Mouse (Mus musculus) layer of hippocampus, postnatal 25 days (tissue): ENCODE results near the gene Ninl. TPM values are rescaled to one million over a fixed set of nuclear protein-coding genes. Genes with fewer than 3 reads are reported as not detected.
"Not testable (repeated sequence)": the region's sequence is repeated elsewhere in the genome, so short reads cannot be mapped to it uniquely, and the experiment has no call there.

Source experiments
- DNase-seq, 2 experiments: peaks; one replicate each; pipeline ENCODE4 v3.0.0; 2022; ENCODE audit warnings: mixed read lengths in 2 of 2, low spot score in 1 of 2; ENCODE audit errors: extremely low spot score in 1 of 2
- total RNA-seq, 2 experiments: library from RNA; stranded (reverse); gene quantifications; 2 replicates each; pipeline ENCODE4 v1.2.3; 2021

Gene Ninl
- total RNA-seq, 2 experiments from 2014 or later: 4.0 to 7.3 TPM

DNA sequence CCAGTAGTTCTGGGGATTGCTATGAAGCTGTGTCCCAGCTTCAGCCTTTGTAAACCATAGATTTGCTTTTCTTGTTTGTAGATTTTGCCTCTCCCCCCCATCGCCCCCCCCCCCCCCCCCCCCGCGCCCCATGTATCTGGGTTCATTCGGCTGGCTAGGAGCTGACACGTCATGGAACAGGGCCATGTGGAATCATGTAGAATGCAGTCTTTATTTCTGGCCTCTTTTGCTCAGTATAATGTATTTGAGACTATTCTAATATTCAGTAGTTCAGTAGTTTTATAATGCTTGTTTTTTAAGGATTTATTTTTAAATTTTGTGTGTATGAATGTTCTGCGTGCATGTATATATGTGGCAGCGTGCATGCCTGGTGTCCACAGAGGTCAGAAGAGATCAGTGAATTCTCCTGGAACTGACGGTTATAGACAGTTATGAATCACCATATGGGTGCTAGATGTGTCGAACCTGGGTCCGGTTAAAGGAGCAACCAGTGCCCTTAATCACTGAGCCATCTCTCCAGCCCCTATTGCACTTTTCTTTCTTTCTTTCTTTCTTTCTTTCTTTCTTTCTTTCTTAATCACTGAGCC lies 128.8 kb downstream of the Ninl start:
- no peak for DNase-seq

DNA sequence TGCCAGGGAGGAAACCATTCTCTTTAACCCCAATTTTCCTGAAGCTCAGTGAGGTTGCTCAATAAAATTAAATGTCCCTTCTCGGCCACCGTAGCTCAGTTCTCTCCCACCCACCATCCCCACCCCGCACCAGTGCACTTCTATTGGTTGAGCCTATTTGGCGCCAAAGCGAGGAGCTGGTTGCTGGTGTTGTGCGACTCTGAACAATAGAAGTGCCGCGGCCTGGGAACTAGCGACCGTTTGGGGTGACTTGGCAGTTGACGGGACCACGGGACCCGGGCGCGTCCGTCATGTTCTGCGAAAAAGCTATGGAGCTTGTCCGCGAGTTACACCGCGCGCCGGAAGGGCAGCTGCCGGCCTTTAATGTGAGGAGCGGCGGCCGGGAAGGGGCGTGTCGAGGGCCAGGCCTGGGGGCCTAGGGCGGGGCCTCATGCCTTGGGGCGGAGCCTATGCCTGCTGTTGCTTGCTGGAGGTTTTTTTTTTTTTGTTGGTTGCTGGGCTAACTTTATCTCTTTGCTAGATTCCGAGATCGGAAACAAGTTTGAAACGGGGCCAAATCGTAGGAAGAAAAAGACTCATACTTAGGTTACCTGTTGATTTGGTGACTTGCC lies 129.6 kb downstream of the Ninl start:
- peak; percentile 76 for DNase-seq

DNA sequence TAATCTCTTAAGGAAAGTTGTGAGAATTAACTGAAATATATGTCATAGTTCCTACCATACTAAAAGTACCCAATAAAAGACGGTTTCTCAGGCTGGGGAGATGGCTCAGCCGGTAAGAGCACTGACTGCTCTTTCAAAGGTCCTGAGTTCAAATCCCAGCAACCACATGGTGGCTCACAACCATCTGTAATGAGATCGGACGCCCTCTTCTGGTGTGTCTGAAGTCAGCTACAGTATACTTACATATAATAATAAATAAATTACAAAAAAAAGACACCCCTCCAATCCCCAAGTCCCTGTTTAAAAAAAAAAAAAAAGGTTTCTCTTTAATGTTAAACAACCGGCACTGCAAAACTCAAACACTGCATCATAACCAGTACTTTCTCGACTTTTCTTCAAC lies 130.3 kb downstream of the Ninl start:
- not testable (repeated sequence) for DNase-seq

DNA sequence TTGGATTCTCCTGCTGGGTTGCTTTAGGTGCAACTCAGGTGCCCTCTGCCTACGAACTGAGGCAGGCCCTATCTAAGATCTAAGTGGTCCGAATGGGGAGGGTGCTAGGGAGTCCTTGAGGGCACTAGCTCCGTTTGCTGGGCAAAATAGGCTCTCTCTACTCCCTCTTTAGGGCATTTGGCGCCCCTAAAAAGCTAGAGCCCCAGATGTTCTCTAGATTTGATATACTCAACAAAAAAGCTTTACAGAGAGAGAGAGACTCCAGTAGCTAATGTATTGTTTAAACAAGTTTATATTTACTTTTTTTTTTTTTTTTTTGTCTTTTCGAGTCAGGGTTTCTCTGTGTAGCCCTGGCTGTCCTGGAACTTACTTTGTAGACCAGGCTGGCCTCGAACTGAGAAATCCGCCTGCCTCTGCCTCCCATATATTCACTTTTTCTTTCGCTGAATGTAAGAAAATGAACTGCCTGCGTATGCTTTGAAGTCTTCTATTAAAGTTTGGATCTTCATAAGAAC lies 134.2 kb downstream of the Ninl start, which contains the start of gene Gins1:
Gins1 (plus strand) TSS at position 465 of the 515 bp plus-strand sequence.
- no peak for DNase-seq

DNA sequence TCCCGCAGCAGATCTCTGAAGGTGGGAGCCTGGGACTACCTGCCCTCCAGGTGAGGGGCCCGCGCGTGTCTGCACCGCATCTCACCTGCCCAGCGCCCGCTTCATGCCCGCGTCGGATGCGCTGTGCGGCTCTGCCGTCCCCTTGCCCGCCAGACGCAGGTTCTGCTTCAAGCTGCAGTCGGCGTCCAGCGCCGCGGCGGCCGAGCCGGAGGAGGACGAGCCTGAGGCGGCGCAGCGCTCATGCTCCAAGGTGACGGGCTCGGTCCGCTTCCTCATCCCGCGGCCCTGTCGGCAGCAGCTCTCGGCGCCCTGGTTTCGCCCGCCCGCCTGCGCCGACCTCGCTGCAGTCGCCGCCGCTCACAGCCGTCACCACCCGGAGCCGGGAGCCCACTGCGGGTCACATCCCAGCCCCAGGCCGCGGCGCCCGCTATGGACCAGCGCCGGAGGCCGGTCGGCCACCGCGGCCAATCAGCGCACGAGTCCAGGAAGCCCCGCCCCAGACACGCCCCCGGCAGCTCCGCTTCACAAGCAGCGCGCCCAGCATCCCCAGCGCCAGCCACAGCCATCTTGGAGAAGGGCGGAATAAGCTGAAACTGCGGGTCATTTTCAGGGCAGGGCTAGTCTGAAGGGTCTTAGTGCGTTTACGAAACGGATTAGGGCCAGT lies 134.8 kb downstream of the Ninl start, which contains the start of gene Abhd12:
Abhd12 (minus strand) TSS at position 470 of the 664 bp plus-strand sequence.
- peak; percentile 91 to 94 for DNase-seq

DNA sequence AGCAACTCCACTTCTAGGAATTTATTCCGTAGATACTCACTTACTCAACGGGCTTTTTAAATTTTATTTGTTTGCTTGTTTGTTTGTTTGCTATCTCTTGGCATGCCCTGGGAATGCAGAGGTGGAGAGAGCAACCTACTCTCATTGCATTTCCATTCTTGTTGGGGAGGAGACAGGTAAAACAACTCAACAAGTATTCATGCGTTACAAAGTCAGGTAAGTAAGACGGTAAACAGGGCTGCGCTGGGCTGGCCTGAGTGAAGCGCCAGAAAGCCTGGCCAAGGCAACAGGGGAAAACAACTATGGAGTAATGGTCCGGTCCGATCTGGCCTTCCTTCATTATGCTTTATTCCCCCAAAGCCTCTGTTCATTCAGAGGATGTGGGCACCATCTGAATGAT lies 136.8 kb downstream of the Ninl start:
- DNase-seq: no peak

DNA sequence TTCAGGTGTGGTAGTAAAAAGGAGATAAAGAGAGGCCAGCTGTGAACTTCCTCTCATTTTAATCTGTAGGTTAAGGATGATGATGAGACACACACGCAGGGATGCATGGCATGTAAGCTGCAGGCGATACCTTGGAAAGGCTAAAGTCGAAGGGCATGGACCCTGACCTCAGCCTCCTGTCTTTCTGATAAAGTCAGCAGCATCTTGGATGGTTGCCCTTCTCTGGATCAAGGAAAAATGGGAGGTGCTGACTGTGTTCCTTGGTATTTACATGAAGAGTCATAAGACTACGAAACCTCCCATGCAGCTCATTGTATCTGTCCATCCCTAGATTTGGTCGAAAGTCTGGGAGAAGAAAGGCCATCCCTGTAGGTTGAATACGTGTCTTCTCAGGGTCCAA lies 138.8 kb downstream of the Ninl start:
- DNase-seq: no peak

DNA sequence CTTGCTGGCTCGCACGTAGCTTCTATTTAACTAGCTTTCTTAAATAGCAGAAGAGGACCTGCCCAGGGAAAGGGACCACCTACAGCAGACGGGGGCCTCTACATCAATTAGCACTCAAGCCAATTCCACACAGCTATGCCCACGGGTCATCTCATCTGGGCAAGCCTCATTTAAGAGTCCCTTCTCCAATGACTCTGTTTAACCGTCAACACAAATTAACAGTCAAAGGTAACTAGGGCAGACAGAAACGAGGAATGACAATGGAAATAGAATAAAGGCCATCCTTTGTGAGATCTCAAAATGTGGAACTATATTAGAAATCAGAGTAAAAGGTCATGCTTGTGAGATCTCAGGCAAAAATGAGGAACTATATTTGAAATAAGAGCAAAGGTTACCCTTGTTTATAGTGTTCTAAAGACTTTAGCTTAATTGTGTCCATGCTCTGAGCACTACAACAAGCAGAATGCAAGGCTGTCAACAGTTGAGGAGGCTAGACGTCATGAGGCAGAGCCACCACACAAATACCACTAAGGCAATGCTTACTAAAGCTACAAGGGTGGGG lies 143.4 kb downstream of the Ninl start:
- DNase-seq: no peak

DNA sequence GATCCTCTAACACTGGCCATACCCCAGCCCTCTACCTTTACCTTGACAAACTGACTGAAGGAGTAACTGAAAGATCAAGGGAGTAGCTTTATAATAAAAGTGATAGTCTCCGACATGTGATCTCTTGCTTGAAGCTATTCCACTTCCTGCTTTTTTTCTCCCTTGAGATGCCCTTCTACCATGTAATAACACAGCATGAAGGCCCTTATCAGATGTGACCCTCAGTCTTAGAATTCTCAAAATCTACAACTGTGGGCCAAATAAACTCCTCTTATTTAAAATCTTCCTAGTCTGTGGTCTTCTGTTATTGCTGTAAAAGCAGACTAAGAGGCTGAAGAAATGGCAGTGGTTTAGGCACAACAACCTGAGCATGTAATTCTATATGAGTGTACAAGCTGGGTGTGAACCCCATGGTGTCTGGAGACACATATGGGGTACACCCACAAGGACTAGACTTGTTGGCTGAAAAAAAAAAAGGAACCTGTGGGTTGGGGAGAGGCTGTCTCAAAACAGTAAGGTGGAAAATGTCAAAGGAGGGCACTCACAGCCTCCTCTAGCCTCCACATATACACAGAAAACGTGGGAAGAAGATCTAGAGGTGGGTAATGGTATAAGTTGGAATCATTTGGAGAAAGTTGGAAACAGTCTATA lies 144.4 kb downstream of the Ninl start:
- no peak for DNase-seq

DNA sequence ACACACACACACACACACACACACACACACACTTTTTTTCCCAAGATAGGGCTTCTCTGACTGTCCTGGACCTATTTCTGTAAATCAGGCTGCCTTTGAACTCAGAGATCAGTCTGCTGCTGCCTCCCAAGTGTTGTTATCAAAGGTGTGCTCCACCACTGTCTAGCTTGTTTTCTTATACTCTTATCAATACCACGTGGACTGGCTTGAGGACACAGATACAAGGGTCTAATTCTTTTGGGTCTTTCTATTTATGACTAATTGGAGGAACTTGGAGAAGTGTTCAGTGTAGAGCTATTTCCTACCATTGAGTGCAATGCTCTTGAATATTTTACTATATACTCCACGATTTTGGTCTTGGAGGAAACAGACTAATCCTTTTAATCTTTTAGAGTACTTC lies 151.8 kb downstream of the Ninl start:
- no peak for DNase-seq

DNA sequence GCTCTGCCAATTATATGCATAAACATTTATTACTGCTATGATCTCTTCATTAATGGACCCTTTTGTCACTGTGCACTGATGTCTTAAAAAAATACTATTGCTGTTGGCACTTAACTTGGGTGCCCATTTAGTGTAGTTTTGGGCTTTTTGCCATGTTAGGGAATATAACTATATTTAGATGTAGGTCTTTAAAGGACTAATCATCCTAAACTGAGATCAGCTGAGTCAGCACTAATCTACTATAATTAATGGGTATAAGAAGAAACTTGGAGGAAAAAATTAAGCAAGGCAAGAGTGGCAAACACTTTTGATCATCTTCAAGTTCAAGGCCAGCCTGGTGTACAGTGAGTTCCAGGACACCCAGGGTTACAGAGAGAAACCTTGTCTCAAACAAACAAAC lies 152.9 kb downstream of the Ninl start:
- DNase-seq: no peak

DNA sequence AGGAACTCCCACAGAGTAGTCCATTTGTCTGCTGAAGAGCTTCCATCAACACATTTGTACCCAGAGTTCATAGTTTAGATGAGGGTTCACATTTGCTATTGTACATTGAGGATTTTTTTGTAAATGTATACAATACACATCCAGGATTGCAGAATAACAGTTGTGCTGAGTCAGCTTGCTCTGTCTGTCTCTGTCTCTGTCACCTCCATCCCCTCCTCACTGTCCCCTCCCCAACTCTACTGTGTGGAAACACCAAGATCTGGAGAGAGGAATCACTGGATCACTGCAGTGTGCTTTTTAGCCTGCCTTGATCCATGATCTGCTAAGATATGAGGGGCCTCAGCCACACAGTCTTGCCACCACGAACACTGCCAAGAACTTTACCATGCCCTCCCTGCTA lies 153.4 kb downstream of the Ninl start:
- no peak for DNase-seq

DNA sequence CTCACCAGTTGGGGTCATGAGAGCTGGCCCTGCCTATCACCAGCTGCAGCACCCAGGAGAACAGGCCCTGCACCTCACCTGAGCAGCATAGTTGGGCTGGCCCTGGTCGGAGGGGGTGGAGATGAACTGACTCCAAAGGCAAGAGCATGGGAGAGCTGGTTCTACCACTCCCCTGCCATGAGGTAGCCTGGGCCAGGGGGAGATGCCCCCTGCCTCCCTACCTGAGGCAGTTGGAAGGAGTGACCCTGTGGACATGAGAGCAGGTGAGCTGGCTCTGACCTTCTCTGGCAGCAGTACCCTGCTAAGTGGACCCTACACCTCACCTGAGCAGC lies 154.4 kb downstream of the Ninl start:
- no peak for DNase-seq

Other genes with a start within 250 kb of the Ninl start
- gene Abhd12, start 134.6 kb downstream of the Ninl start, total RNA-seq: 100 to 1,000 TPM; 296 to 326 TPM
- 1 to 10 TPM; 2.7 to 2.9 TPM for gene Gins1, start 134.0 kb downstream of the Ninl start, total RNA-seq
- gene Nanp, start within 50 bp of the Ninl start, total RNA-seq: 10 to 100 TPM; 23.5 to 23.6 TPM
- gene Gm14151, start 53.0 kb upstream of the Ninl start, total RNA-seq: not detected
- not detected for gene Gm14147, start 58.9 kb upstream of the Ninl start, total RNA-seq